Mouse (Mus musculus): ENCODE measurements around the gene Hscb.
A peak's percentile ranks its signal among the peaks of the same experiment; 100 is the strongest.

Gene Hscb

GRCm38 (mm10) chr5:110831036-110831720 is 8.4 kb downstream of the Hscb start:
- no peak for DNase-seq

- no peak for DNase-seq
Observed at GRCm38 (mm10) chr5:110827576-110827975, 12.0 kb downstream of the Hscb start.

- no peak for DNase-seq
Observed at GRCm38 (mm10) chr5:110826781-110827495, 12.6 kb downstream of the Hscb start.

GRCm38 (mm10) chr5:110824421-110824820 is 15.2 kb downstream of the Hscb start:
- no peak for DNase-seq

GRCm38 (mm10) chr5:110809667-110810325 is 29.8 kb downstream of the Hscb start, which contains the start of gene Ulk1:
Ulk1 (minus strand) TSS chr5:110810097.
- DNase-seq: peak; percentile 100

GRCm38 (mm10) chr5:110808821-110809666 is 30.5 kb downstream of the Hscb start:
- DNase-seq: peak; percentile 58 to 66

- DNase-seq: peak; percentile 95 to 96
Observed at GRCm38 (mm10) chr5:110808061-110808631, 31.4 kb downstream of the Hscb start.

- no peak for DNase-seq
Observed at GRCm38 (mm10) chr5:110807453-110807852, 32.1 kb downstream of the Hscb start.

GRCm38 (mm10) chr5:110806676-110807075 is 32.9 kb downstream of the Hscb start:
- no peak for DNase-seq

GRCm38 (mm10) chr5:110806154-110806553 is 33.4 kb downstream of the Hscb start:
- DNase-seq: no peak

GRCm38 (mm10) chr5:110804012-110804743 is 35.4 kb downstream of the Hscb start:
- no peak for DNase-seq

GRCm38 (mm10) chr5:110802809-110803208 is 36.8 kb downstream of the Hscb start:
- no peak for DNase-seq

- DNase-seq: peak; percentile 87 to 89
Observed at GRCm38 (mm10) chr5:110802186-110802585, 37.4 kb downstream of the Hscb start.

GRCm38 (mm10) chr5:110801036-110801624 is 38.4 kb downstream of the Hscb start:
- DNase-seq: no peak

- peak in 1 of 2 experiments; percentile 56 for DNase-seq
Observed at GRCm38 (mm10) chr5:110797696-110798095, 41.9 kb downstream of the Hscb start.

- peak in 1 of 2 experiments; percentile 40 for DNase-seq
Observed at GRCm38 (mm10) chr5:110794363-110794762, 45.2 kb downstream of the Hscb start.

- peak; percentile 74 to 86 for DNase-seq
Observed at GRCm38 (mm10) chr5:110788684-110789083, 50.9 kb downstream of the Hscb start.

- DNase-seq: peak; percentile 44 to 58
Observed at GRCm38 (mm10) chr5:110786081-110786835, 53.3 kb downstream of the Hscb start.

- DNase-seq: peak in 1 of 2 experiments; percentile 1
Observed at GRCm38 (mm10) chr5:110783150-110783549, 56.4 kb downstream of the Hscb start.

- DNase-seq: peak in 1 of 2 experiments; percentile 20
Observed at GRCm38 (mm10) chr5:110781529-110782238, 57.9 kb downstream of the Hscb start.
